Mouse (Mus musculus) CH12.LX (cell line): ENCODE measurements at regions not wholly inside any gene's neighbourhood (a gene's known extent, or its start where the extent isn't known, plus 50 kb on each side); places are given as distances from the start of the nearest gene placed in this dataset.
"Not testable (repeated sequence)": the region's sequence is repeated elsewhere in the genome, so short reads cannot be mapped to it uniquely, and the experiment has no call there.

Source experiments
- DNase-seq: peaks from one replicate; pipeline ENCODE4 v3.0.0-alpha.2; 2013; ENCODE audit errors: extremely low read depth
- H3K27ac ChIP-seq: 2 replicates; pipeline ENCODE4 v1.5.1; 2012; ENCODE audit warnings: low read depth, mild to moderate bottlenecking, control low read depth, moderate library complexity; ENCODE audit not compliant: insufficient read depth
- H3K27me3 ChIP-seq: replicated peaks from 2 replicates; pipeline ENCODE3; 2012; ENCODE audit warnings: inconsistent platforms
- H3K36me3 ChIP-seq, 2 experiments: replicated peaks in 1 of 2; 2 replicates each; pipeline versions ENCODE3 to v1.6.1; 2012; ENCODE audit warnings: inconsistent platforms in 1 of 2, low read length in 1 of 2, mild to moderate bottlenecking in 1 of 2, mixed read lengths in 1 of 2, moderate library complexity in 1 of 2; ENCODE audit not compliant: control insufficient read depth in 1 of 2, insufficient read depth in 1 of 2
- H3K4me1 ChIP-seq, 2 experiments: 2 replicates each; pipeline ENCODE4 v1.6.1; 2012; ENCODE audit warnings: inconsistent platforms in 1 of 2, moderate library complexity in 1 of 2; ENCODE audit not compliant: insufficient read depth in 2 of 2, control insufficient read depth in 1 of 2
- H3K4me2 ChIP-seq: 2 replicates; pipeline ENCODE4 v1.6.1; 2012; ENCODE audit warnings: low read depth, mild to moderate bottlenecking, control low read depth; ENCODE audit not compliant: poor library complexity, insufficient read depth, severe bottlenecking
- H3K4me3 ChIP-seq, 3 experiments: fragments of 150-350 bp in 1 of 3; sonication (generic) in 1 of 3; replicated peaks in 1 of 3; 2 replicates each; pipeline versions ENCODE3 to v1.5.1; 2011 to 2012; ENCODE audit warnings: low read depth in 2 of 3, low read length in 2 of 3, mild to moderate bottlenecking in 2 of 3, moderate library complexity in 2 of 3, control low read depth in 1 of 3, improper control_type of control experiment in 1 of 3, inconsistent platforms in 1 of 3, mixed read lengths in 1 of 3; ENCODE audit not compliant: poor library complexity in 1 of 3
- H3K79me2 ChIP-seq: replicated peaks from 2 replicates; pipeline ENCODE4 v1.6.1; 2012; ENCODE audit warnings: mild to moderate bottlenecking, moderate library complexity; ENCODE audit not compliant: control insufficient read depth, poor library complexity, insufficient read depth, severe bottlenecking; ENCODE audit errors: extremely low read depth
- H3K9ac ChIP-seq: 2 replicates; pipeline ENCODE4 v1.6.1; 2012; ENCODE audit warnings: low read depth, mild to moderate bottlenecking, control low read depth, moderate library complexity; ENCODE audit not compliant: insufficient read depth
- H3K9me3 ChIP-seq: replicated peaks from 2 replicates; pipeline ENCODE3; 2012; ENCODE audit warnings: low read length, inconsistent platforms, mixed read lengths
- CTCF ChIP-seq, 2 experiments: IDR thresholded peaks in 1 of 2; conservative IDR thresholded peaks in 1 of 2; 2 replicates each; pipeline ENCODE4 v1.5.1; 2011 to 2012; ENCODE audit warnings: low read depth in 2 of 2, low read length in 2 of 2, improper control_type of control experiment in 1 of 2, inconsistent platforms in 1 of 2, mild to moderate bottlenecking in 1 of 2, moderate library complexity in 1 of 2
- EP300 ChIP-seq: IDR thresholded peaks from 2 replicates; pipeline ENCODE4 v1.6.1; 2011; ENCODE audit warnings: low read length, improper control_type of control experiment
- ETS1 ChIP-seq: conservative IDR thresholded peaks from 2 replicates; pipeline ENCODE4 v1.6.1; 2012; ENCODE audit warnings: low read depth, mild to moderate bottlenecking, inconsistent platforms, low read length, improper control_type of control experiment, moderate library complexity
- HCFC1 ChIP-seq: IDR thresholded peaks from 2 replicates; pipeline ENCODE4 v1.6.1; 2012; ENCODE audit warnings: low read depth, mild to moderate bottlenecking, inconsistent platforms, low read length, improper control_type of control experiment
- MAX ChIP-seq: IDR thresholded peaks from 2 replicates; pipeline ENCODE4 v1.6.1; 2011; ENCODE audit warnings: low read length, improper control_type of control experiment
- MEF2A ChIP-seq: IDR thresholded peaks from 2 replicates; pipeline ENCODE4 v1.6.1; 2014; ENCODE audit warnings: low read depth, mild to moderate bottlenecking, inconsistent platforms, low read length, improper control_type of control experiment, borderline replicate concordance
- NRF1 ChIP-seq: IDR thresholded peaks from 2 replicates; pipeline ENCODE4 v1.6.1; 2014; ENCODE audit warnings: low read depth, mild to moderate bottlenecking, inconsistent platforms, low read length, improper control_type of control experiment, moderate library complexity
- POLR2A ChIP-seq: IDR thresholded peaks from 2 replicates; pipeline ENCODE4 v1.6.1; 2011; ENCODE audit warnings: low read depth, mild to moderate bottlenecking, improper control_type of control experiment, low read length
- POLR2AphosphoS2 ChIP-seq: IDR thresholded peaks from 2 replicates; pipeline ENCODE4 v1.6.1; 2011; ENCODE audit warnings: low read depth, low read length, improper control_type of control experiment
- RAD21 ChIP-seq: IDR thresholded peaks from 2 replicates; pipeline ENCODE4 v1.6.1; 2011; ENCODE audit warnings: low read depth, mild to moderate bottlenecking, low read length, improper control_type of control experiment, moderate library complexity
- RCOR1 ChIP-seq: conservative IDR thresholded peaks from 2 replicates; pipeline ENCODE4 v1.6.1; 2012; ENCODE audit warnings: low read depth, mild to moderate bottlenecking, inconsistent platforms, low read length, improper control_type of control experiment
- SMC3 ChIP-seq: IDR thresholded peaks from 2 replicates; pipeline ENCODE4 v1.6.1; 2011; ENCODE audit warnings: low read depth, low read length, improper control_type of control experiment
- UBTF ChIP-seq: IDR thresholded peaks from 2 replicates; pipeline ENCODE4 v1.6.1; 2012; ENCODE audit warnings: low read depth, mild to moderate bottlenecking, inconsistent platforms, low read length, improper control_type of control experiment, moderate library complexity
- USF1 ChIP-seq: IDR thresholded peaks from 2 replicates; pipeline ENCODE4 v1.6.1; 2014; ENCODE audit warnings: low read depth, mild to moderate bottlenecking, inconsistent platforms, low read length, improper control_type of control experiment
- USF2 ChIP-seq: conservative IDR thresholded peaks from 2 replicates; pipeline ENCODE4 v1.6.1; 2011; ENCODE audit warnings: low read depth, low read length, improper control_type of control experiment
- ZKSCAN1 ChIP-seq: IDR thresholded peaks from 2 replicates; pipeline ENCODE4 v1.6.1; 2012; ENCODE audit warnings: low read depth, inconsistent platforms, low read length, improper control_type of control experiment, borderline replicate concordance
- dilution Hi-C: fragments of 300-500 bp; cut with MboI; formaldehyde crosslinking; loops from 2 replicates; pipeline ENCODE4 v1.14.3; 2020; ENCODE audit warnings: low sequenced_read_pairs; ENCODE audit not compliant: extremely low pct_unique_long_range_greater_than_20kb, extremely low pct_ligation_motif_present
- in situ Hi-C: fragments of 300-500 bp; cut with MboI; formaldehyde crosslinking; loops from 3 replicates; pipeline ENCODE4 v1.14.3; 2019; ENCODE audit warnings: low sequenced_read_pairs, low pct_ligation_motif_present, low pct_unique_long_range_greater_than_20kb, mixed read lengths

DNA sequence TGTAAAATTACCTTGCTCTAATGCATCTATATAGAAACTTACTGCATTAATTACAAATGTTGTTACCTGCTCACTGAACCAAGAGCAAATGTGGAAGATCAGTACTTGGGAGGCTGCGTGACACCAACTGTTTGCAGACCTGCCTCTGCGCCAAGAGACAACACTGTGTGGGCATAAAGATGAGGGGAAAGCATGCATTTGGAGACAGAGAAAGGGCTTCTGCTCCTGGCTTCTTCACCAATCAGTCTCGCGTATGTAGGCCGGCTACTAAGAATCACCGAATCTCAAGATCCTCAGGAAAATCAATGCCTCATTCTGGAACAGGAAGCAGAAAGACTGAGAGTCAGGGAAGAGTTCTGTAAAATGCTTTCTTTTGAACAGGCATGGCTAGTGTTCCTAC, 89.6 kb upstream of the Galnt18 start:
- H3K9me3 ChIP-seq: no peaks in the 10 kb centered on the region
- no peak for TF ChIP-seq POLR2A
- TF ChIP-seq USF1: no peak
- no peak for TF ChIP-seq SMC3
- TF ChIP-seq NRF1: no peak
- no peak for TF ChIP-seq MEF2A
- no peak for TF ChIP-seq ETS1
- no peak for TF ChIP-seq RCOR1
- TF ChIP-seq MAX: no peak
- TF ChIP-seq HCFC1: no peak
- TF ChIP-seq UBTF: no peak
- no peak for TF ChIP-seq USF2
- peaks cover 21% of the 10 kb centered on the region for H3K27me3 ChIP-seq
- no peak overlapping the region for H3K4me3 ChIP-seq
- no peak overlapping the region for H3K4me2 ChIP-seq
- dilution Hi-C loops: no loop called here
- no peaks in the 10 kb centered on the region for H3K79me2 ChIP-seq
- H3K9ac ChIP-seq: no peak overlapping the region
- H3K36me3 ChIP-seq: no peaks in the 10 kb centered on the region
- no peaks in the 10 kb centered on the region for H3K4me1 ChIP-seq
- in situ Hi-C loops: no loop called here
- H3K27ac ChIP-seq: no peak overlapping the region
- DNase-seq: no peak

DNA sequence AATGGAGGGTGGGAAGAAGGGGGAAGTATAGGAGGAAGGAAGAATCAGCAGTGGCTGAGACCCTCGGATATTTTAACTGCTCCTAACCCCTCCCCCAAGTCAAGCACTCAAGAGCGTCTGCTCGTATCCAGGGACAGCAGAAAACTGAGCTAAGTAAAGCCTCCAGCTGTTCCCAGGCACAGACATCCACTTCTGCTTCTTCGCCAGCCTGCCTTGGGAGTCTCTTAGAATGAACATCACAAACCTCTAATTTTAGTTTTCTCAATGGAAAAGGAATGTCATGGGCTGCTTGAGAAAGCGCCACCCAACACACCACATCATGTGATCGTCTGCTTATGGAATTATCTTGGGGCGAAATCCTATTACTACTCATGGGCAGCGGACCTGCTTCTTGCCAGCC, 83.3 kb upstream of the Galnt18 start:
- H3K9ac ChIP-seq: no peak overlapping the region
- H3K79me2 ChIP-seq: no peaks in the 10 kb centered on the region
- H3K4me3 ChIP-seq: no peak overlapping the region
- H3K4me1 ChIP-seq: no peaks in the 10 kb centered on the region
- H3K36me3 ChIP-seq: no peaks in the 10 kb centered on the region
- TF ChIP-seq POLR2AphosphoS2 (no peak), ZKSCAN1 (no peak), USF1 (no peak), ETS1 (no peak), SMC3 (no peak), POLR2A (no peak), EP300 (no peak)
- no peak overlapping the region for H3K4me2 ChIP-seq
- no peak overlapping the region for H3K27ac ChIP-seq
- in situ Hi-C loops (no loop called here), dilution Hi-C loops (no loop called here)
- H3K27me3 ChIP-seq: peaks cover 31% of the 10 kb centered on the region
- no peaks in the 10 kb centered on the region for H3K9me3 ChIP-seq
- no peak for DNase-seq

DNA sequence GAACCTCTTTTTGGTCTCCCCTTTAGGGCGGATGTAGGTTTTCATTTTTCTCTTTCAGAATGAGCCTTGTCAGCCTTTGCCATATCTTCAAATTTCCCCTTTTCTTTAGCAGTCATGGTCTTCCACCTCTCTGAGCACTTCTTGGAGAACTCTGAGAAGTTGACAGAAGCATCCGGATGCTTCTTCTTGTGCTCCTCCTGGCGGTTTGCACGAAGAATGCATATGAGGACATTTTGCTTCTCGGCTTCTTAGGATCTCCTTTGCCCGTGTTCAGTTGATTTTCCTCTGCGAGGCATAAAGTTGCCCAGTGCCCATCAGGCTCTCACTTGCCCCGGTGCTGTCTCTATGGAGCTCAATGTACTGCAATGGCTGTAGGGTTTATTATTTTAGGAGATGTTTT, 78.5 kb upstream of the Galnt18 start:
- in situ Hi-C loops, H3K36me3 ChIP-seq, H3K4me3 ChIP-seq, H3K79me2 ChIP-seq, H3K4me1 ChIP-seq, H3K9me3 ChIP-seq, H3K9ac ChIP-seq, H3K4me2 ChIP-seq, dilution Hi-C loops, H3K27ac ChIP-seq: not testable (repeated sequence)
- peaks cover 45% of the 10 kb centered on the region for H3K27me3 ChIP-seq
- peak; percentile 12 for DNase-seq
- peak; percentile 36 for TF ChIP-seq RAD21
- TF ChIP-seq SMC3: peak; percentile 56
- TF ChIP-seq CTCF (conservative IDR thresholded peaks at IDR 0.05 in 1 of 2, IDR thresholded peaks at IDR 0.05 in 1 of 2; ENCODE audit: low read depth in 2 of 2, low read length in 2 of 2): peak in 1 of 2 experiments; percentile 62; a peak in 2 of 4 replicates
